Comparison of ENCODE assay signal across 8 mouse cellular contexts in genomic region chr2:35463372-35464088, GRCm38 (mm10). TPM values are rescaled to one million over a fixed set of nuclear protein-coding genes. Genes with fewer than 3 reads are reported as not detected.
A peak's percentile ranks its signal among the peaks of the same experiment; 100 is the strongest.
DNase-seq lines count a peak whose midpoint lies in the region; ATAC-seq and TF ChIP-seq lines count a peak whose summit lies in the region.

No protein-coding gene starts in this region.

- no peaks in the 10 kb centered on the region for H3K36me3 ChIP-seq in forebrain, embryonic 12.5 days (replicated peaks)
- H3K36me3 ChIP-seq in hindbrain, embryonic 11.5 days (ENCODE audit: control insufficient read depth, insufficient read depth, low read length) = no peaks in the 10 kb centered on the region
- H3K36me3 ChIP-seq in liver, embryonic 12.5 days = peaks cover 9% of the 10 kb centered on the region
- H3K36me3 ChIP-seq in thymus, adult 2 months (ENCODE audit: control insufficient read depth, insufficient read depth, low read length) = no peaks in the 10 kb centered on the region

- H3K4me3 ChIP-seq in forebrain, embryonic 12.5 days (replicated peaks) = no peak overlapping the region
- H3K4me3 ChIP-seq in hindbrain, embryonic 11.5 days (ENCODE audit: low read depth, low read length) = no peak overlapping the region
- peak overlapping the region; percentile 67 for H3K4me3 ChIP-seq in liver, embryonic 12.5 days
- no peak overlapping the region for H3K4me3 ChIP-seq in thymus, adult 2 months (ENCODE audit: control insufficient read depth, insufficient read depth, low read length)

- no peak for TF ChIP-seq CTCF in thymus, adult 2 months (IDR thresholded peaks at IDR 0.05; ENCODE audit: borderline replicate concordance, control insufficient read depth, extremely low read depth, insufficient read depth, low read length, poor library complexity)

- H3K4me1 ChIP-seq in forebrain, embryonic 12.5 days = peaks cover 35% of the 10 kb centered on the region
- no peaks in the 10 kb centered on the region for H3K4me1 ChIP-seq in hindbrain, embryonic 11.5 days (replicated peaks; ENCODE audit: control insufficient read depth, insufficient read depth, low read length)
- peaks cover 58% of the 10 kb centered on the region for H3K4me1 ChIP-seq in liver, embryonic 12.5 days
- H3K4me1 ChIP-seq in thymus, adult 2 months (replicated peaks; ENCODE audit: control insufficient read depth, insufficient read depth, low read length) = peaks cover 28% of the 10 kb centered on the region

- H3K27me3 ChIP-seq in forebrain, embryonic 12.5 days = peaks cover 38% of the 10 kb centered on the region
- H3K27me3 ChIP-seq in hindbrain, embryonic 11.5 days (ENCODE audit: control insufficient read depth, insufficient read depth, low read length) = no peaks in the 10 kb centered on the region; the same call in none of the 2 replicates
- no peaks in the 10 kb centered on the region for H3K27me3 ChIP-seq in liver, embryonic 12.5 days (replicated peaks)
- H3K27me3 ChIP-seq in thymus, adult 2 months (ENCODE audit: control insufficient read depth, insufficient read depth, low read length) = no peaks in the 10 kb centered on the region

- DNase-seq in urinary bladder, postnatal 14 days (ENCODE audit: low spot score) = peak; percentile 47
- no peak for DNase-seq in urinary bladder, adult 2 months (ENCODE audit: low spot score)
- DNase-seq in hindbrain, embryonic 11.5 days (ENCODE audit: low spot score) = peak; percentile 59
- DNase-seq in monocyte, adult 2 months (ENCODE audit: low read depth in 1 of 2, low spot score in 2 of 2) = peak; percentile 63 to 77
- peak; percentile 71 for DNase-seq in thymus, adult 2 months
- no peak for DNase-seq in right cerebral cortex, postnatal 36 days (ENCODE audit: low spot score in 2 of 2)

- peak overlapping the region; percentile 24; the same call in 1 of the 2 replicates for H3K4me2 ChIP-seq in forebrain, embryonic 12.5 days
- no peak overlapping the region for H3K4me2 ChIP-seq in hindbrain, embryonic 11.5 days (replicated peaks; ENCODE audit: low read depth, low read length)
- H3K4me2 ChIP-seq in liver, embryonic 12.5 days = peak overlapping the region; percentile 95

- no peak overlapping the region for H3K27ac ChIP-seq in forebrain, embryonic 12.5 days
- H3K27ac ChIP-seq in hindbrain, embryonic 11.5 days (ENCODE audit: low read depth, low read length) = no peak overlapping the region
- peak overlapping the region; percentile 83 for H3K27ac ChIP-seq in liver, embryonic 12.5 days
- H3K27ac ChIP-seq in thymus, adult 2 months (ENCODE audit: control insufficient read depth, insufficient read depth, low read length) = peak overlapping the region; percentile 20

- peak; percentile 65; the same call in 1 of the 2 replicates for ATAC-seq in forebrain, embryonic 12.5 days (ENCODE audit: low FRiP score)
- peak; percentile 69; the same call in 1 of the 2 replicates for ATAC-seq in hindbrain, embryonic 11.5 days (ENCODE audit: low FRiP score)
- peak; percentile 71 for ATAC-seq in liver, embryonic 12.5 days

- 15% methylated on average over 19 of the region's 19 CpGs for WGBS in forebrain, embryonic 12.5 days
- WGBS in hindbrain, embryonic 11.5 days = 15% methylated on average over 19 of the region's 19 CpGs
- 10% methylated on average over 19 of the region's 19 CpGs for WGBS in liver, embryonic 12.5 days (ENCODE audit: insufficient replicate concordance)
- WGBS in thymus, adult 2 months = 11% methylated on average over 19 of the region's 19 CpGs

- H3K9me3 ChIP-seq in forebrain, embryonic 12.5 days = no peaks in the 10 kb centered on the region
- no peaks in the 10 kb centered on the region for H3K9me3 ChIP-seq in hindbrain, embryonic 11.5 days (ENCODE audit: control insufficient read depth, low read length)
- H3K9me3 ChIP-seq in liver, embryonic 12.5 days (replicated peaks) = no peaks in the 10 kb centered on the region

- no peak for TF ChIP-seq POLR2A in thymus, adult 2 months (IDR thresholded peaks at IDR 0.05; ENCODE audit: control insufficient read depth, extremely low read depth, insufficient read depth, low read length, poor library complexity)

- H3K9ac ChIP-seq in forebrain, embryonic 12.5 days = no peak overlapping the region
- no peak overlapping the region for H3K9ac ChIP-seq in hindbrain, embryonic 11.5 days (ENCODE audit: low read depth, low read length)
- H3K9ac ChIP-seq in liver, embryonic 12.5 days = peak overlapping the region; percentile 79; the same call in 1 of the 2 replicates

RNA-seq across cellular contexts. Expression of gene Ggta1, which starts 0.5 kb away (rescaled TPM):
- polyA plus RNA-seq in urinary bladder, adult 2 months (2012; rRNA removed) = 16.5 and 17.1 TPM in 2 replicates
- 4.7 and 4.9 TPM in 2 replicates for polyA plus RNA-seq in forebrain, embryonic 12.5 days (2016; fragmentation: Nextera tagmentation; extraction: Ambion mirVana)
- 5.6 and 5.9 TPM in 2 replicates for polyA plus RNA-seq in hindbrain, embryonic 11.5 days (2014; fragmentation: Nextera tagmentation; extraction: Ambion mirVana)
- 12.7 and 13.0 TPM in 2 replicates for polyA plus RNA-seq in liver, embryonic 12.5 days (2016; fragmentation: Nextera tagmentation; extraction: Ambion mirVana)
- polyA plus RNA-seq in thymus, adult 2 months (2012; rRNA removed) = 22.4 and 33.0 TPM in 2 replicates

Comparison
In these comparisons a context has a peak if more than half of its experiments do, and no peak if none do; other contexts are left out.
1. DNase-seq: peak in urinary bladder, postnatal 14 days (single experiment), hindbrain, embryonic 11.5 days (single experiment), monocyte, adult 2 months (2 of 2) and thymus, adult 2 months (single experiment); none in urinary bladder, adult 2 months (single experiment) and right cerebral cortex, postnatal 36 days (0 of 2).
2. H3K27ac ChIP-seq: peak in liver, embryonic 12.5 days (single experiment) and thymus, adult 2 months (single experiment); none in forebrain, embryonic 12.5 days (single experiment) and hindbrain, embryonic 11.5 days (single experiment).
3. Peak in every context shown above with its lines, with median percentiles within 50 percentile points of each other: ATAC-seq.